ENCODE assay signal across 9 mouse cellular contexts in genomic region chr5:75046681-75047321, GRCm38 (mm10). TPM values are rescaled to one million over a fixed set of nuclear protein-coding genes. Genes with fewer than 3 reads are reported as not detected.
DNase-seq lines count a peak whose midpoint lies in the region; ATAC-seq lines count a peak whose summit lies in the region.
"Had no signal": no experiment of that assay in that cellular context is flagged by ENCODE, and none has a peak within 500 bp of the region (broad histone marks: within the 10 kb centered on the region; RNA-seq: fewer than 3 reads in every experiment).

No protein-coding gene starts in this region.

- H3K9me3 ChIP-seq in intestine, embryonic 15.5 days, result no peaks in the 10 kb centered on the region
- no peaks in the 10 kb centered on the region for H3K9me3 ChIP-seq in neural tube, embryonic 15.5 days (replicated peaks)

- 48% methylated on average over 15 of the region's 15 CpGs for WGBS in intestine, embryonic 15.5 days
- 64% methylated on average over 15 of the region's 15 CpGs for WGBS in neural tube, embryonic 15.5 days

- no peak for ATAC-seq in intestine, embryonic 15.5 days
- ATAC-seq in neural tube, embryonic 15.5 days (ENCODE audit: low FRiP score), result no peak
- no peak for ATAC-seq in erythroid progenitor cell, adult 5-6 weeks (replicated peaks; ENCODE audit: low FRiP score, poor library complexity, severe bottlenecking)

- H3K36me3 ChIP-seq in intestine, embryonic 15.5 days, result no peaks in the 10 kb centered on the region
- H3K36me3 ChIP-seq in neural tube, embryonic 15.5 days, result no peaks in the 10 kb centered on the region

- no peak overlapping the region for H3K9ac ChIP-seq in intestine, embryonic 15.5 days
- H3K9ac ChIP-seq in neural tube, embryonic 15.5 days (replicated peaks), result no peak overlapping the region

- H3K4me1 ChIP-seq in intestine, embryonic 15.5 days (replicated peaks), result peaks cover 3% of the 10 kb centered on the region
- H3K4me1 ChIP-seq in neural tube, embryonic 15.5 days, result peaks cover 15% of the 10 kb centered on the region

- DNase-seq in ovary, postnatal 36 days (ENCODE audit: low spot score), result peak; percentile 26
- DNase-seq in ovary, postnatal 14 days (ENCODE audit: low spot score), result no peak
- peak; percentile 40 to 44 for DNase-seq in cerebellum, postnatal 10 days
- DNase-seq in lung, postnatal 25 days (ENCODE audit: low spot score), result peak; percentile 71
- no peak for DNase-seq in embryo, embryonic 10.5 days (ENCODE audit: low spot score)

- no peaks in the 10 kb centered on the region for H3K27me3 ChIP-seq in intestine, embryonic 15.5 days (replicated peaks)
- H3K27me3 ChIP-seq in neural tube, embryonic 15.5 days (replicated peaks), result 0 out of 2 replicates have a peak, but pooled peaks cover 8% of the 10 kb centered on the region

- H3K4me2 ChIP-seq in intestine, embryonic 15.5 days (replicated peaks), result peak overlapping the region; percentile 24; the same call in 1 of the 2 replicates
- H3K4me2 ChIP-seq in neural tube, embryonic 15.5 days, result no peak overlapping the region

- H3K4me3 ChIP-seq in intestine, embryonic 15.5 days (replicated peaks), result no peak overlapping the region
- no peak overlapping the region for H3K4me3 ChIP-seq in neural tube, embryonic 15.5 days (replicated peaks)

- no peak overlapping the region for H3K27ac ChIP-seq in intestine, embryonic 15.5 days
- no peak overlapping the region for H3K27ac ChIP-seq in neural tube, embryonic 15.5 days (replicated peaks)

RNA-seq across cellular contexts. Expression of gene Chic2, which starts 2.2 kb away (rescaled TPM):
- polyA plus RNA-seq in intestine, embryonic 15.5 days (2015; fragmentation: Nextera tagmentation; extraction: Ambion mirVana), result 26.1 and 26.8 TPM in 2 replicates
- 24.6 and 30.2 TPM in 2 replicates for polyA plus RNA-seq in neural tube, embryonic 15.5 days (2015; fragmentation: Nextera tagmentation; extraction: Ambion mirVana)
- 13.8 and 17.3 TPM in 2 replicates for total RNA-seq in erythroid progenitor cell, adult 5-6 weeks (2015; ENCODE audit: low replicate concordance)
- total RNA-seq in erythroid progenitor cell, adult 5-6 weeks (2017; ENCODE audit: low replicate concordance), result 15.3 and 19.2 TPM in 2 replicates

RNA-seq across cellular contexts. Expression of gene Gsx2, which starts 28.6 kb away (rescaled TPM):
- polyA plus RNA-seq in intestine, embryonic 15.5 days (2015; fragmentation: Nextera tagmentation; extraction: Ambion mirVana), result not detected in 2 replicates
- 0.20 TPM in 1 of 2 replicates, not detected in the other for polyA plus RNA-seq in neural tube, embryonic 15.5 days (2015; fragmentation: Nextera tagmentation; extraction: Ambion mirVana)
- total RNA-seq in erythroid progenitor cell, adult 5-6 weeks (2015; ENCODE audit: low replicate concordance), result not detected in 2 replicates
- total RNA-seq in erythroid progenitor cell, adult 5-6 weeks (2017; ENCODE audit: low replicate concordance), result not detected in 2 replicates
- total RNA-seq: hematopoietic stem cell, adult 5-6 weeks had no signal

Comparison
In these comparisons a context has a peak if more than half of its experiments do, and no peak if none do; other contexts are left out.
1. DNase-seq: peak in ovary, postnatal 36 days (single experiment), cerebellum, postnatal 10 days (2 of 2) and lung, postnatal 25 days (single experiment); none in ovary, postnatal 14 days (single experiment) and embryo, embryonic 10.5 days (single experiment).